Mouse (Mus musculus) hindbrain, embryonic 15.5 days (tissue): ENCODE measurements around the gene Gpr161. TPM values are rescaled to one million over a fixed set of nuclear protein-coding genes. Genes with fewer than 3 reads are reported as not detected.

Source experiments
- ATAC-seq: fragments of 200-750 bp; cut with Nextera tagmentation; 2 replicates; pipeline ENCODE4 v1.8.0; 2017; ENCODE audit warnings: low read depth, moderate number of reproducible peaks, moderate TSS enrichment; ENCODE audit not compliant: low FRiP score
- H3K27ac ChIP-seq: fragments of 300-500 bp; sonication (generic); replicated peaks from 2 replicates; pipeline ENCODE4 v1.5.1; 2015; ENCODE audit warnings: mild to moderate bottlenecking, inconsistent platforms
- H3K27me3 ChIP-seq: fragments of 300-500 bp; sonication (generic); 2 replicates; pipeline ENCODE4 v1.6.1; 2015; ENCODE audit warnings: control low read depth, inconsistent platforms
- H3K36me3 ChIP-seq: fragments of 300-500 bp; sonication (generic); 2 replicates; pipeline ENCODE4 v1.6.1; 2015; ENCODE audit warnings: control low read depth, inconsistent platforms
- H3K4me1 ChIP-seq: fragments of 300-500 bp; sonication (generic); replicated peaks from 2 replicates; pipeline ENCODE4 v1.6.1; 2015; ENCODE audit warnings: control low read depth, inconsistent platforms
- H3K4me2 ChIP-seq: fragments of 300-500 bp; sonication (generic); 2 replicates; pipeline ENCODE4 v1.6.1; 2015; ENCODE audit warnings: moderate library complexity, mild to moderate bottlenecking, inconsistent platforms
- H3K4me3 ChIP-seq: fragments of 300-500 bp; sonication (generic); 2 replicates; pipeline ENCODE4 v1.5.1; 2015; ENCODE audit warnings: mild to moderate bottlenecking, inconsistent platforms
- H3K9ac ChIP-seq: fragments of 300-500 bp; sonication (generic); 2 replicates; pipeline ENCODE4 v1.6.1; 2015; ENCODE audit warnings: inconsistent platforms
- H3K9me3 ChIP-seq: fragments of 300-500 bp; sonication (generic); 2 replicates; pipeline ENCODE4 v1.6.1; 2016; ENCODE audit warnings: control low read depth, inconsistent platforms
- WGBS: fragments of 180-500 bp; shearing (Covaris S2); methylation state at CpG from one replicate; pipeline ENCODE4 v1.1.7; 2015; 5-methylcytosine and 5-hydroxymethylcytosine counted together
- polyA plus RNA-seq: library from polyadenylated mRNA; unstranded; fragments of >200 nt; fragmentation: Nextera tagmentation; extraction: Ambion mirVana; gene quantifications from 2 replicates; pipeline ENCODE4 v1.2.1, GENCODE M21; 2015

The Gpr161 gene
- 3.0 and 3.1 TPM in 2 replicates for polyA plus RNA-seq

DNA sequence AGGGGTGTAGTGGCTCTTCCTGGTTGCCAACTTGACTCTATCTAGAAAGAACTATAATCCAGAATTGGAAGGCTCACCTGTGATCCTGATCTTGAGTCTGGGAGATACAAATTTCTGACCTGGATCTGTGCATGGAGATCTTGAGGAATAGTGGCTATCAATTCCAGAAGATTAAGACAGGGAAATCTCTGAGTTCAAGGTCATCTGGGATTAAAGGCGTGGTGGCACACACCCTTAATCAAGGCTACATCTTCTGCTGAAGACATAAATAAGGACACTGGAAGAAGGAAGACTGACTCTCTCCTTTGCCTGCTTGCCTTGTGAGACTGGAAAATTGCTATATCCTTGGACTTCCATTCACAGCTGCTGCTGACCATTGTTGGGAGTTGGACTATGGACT, at the start of gene Gpr161:
Gene Gpr161 (plus strand): TSS at position 301 of the 400 bp plus-strand sequence.
- no peak for ATAC-seq
- no peak within 1 kb of the TSS for H3K27ac ChIP-seq
- H3K36me3 ChIP-seq = peaks cover 16% of the 10 kb centered on the region; the same call in 1 of the 2 replicates

DNA sequence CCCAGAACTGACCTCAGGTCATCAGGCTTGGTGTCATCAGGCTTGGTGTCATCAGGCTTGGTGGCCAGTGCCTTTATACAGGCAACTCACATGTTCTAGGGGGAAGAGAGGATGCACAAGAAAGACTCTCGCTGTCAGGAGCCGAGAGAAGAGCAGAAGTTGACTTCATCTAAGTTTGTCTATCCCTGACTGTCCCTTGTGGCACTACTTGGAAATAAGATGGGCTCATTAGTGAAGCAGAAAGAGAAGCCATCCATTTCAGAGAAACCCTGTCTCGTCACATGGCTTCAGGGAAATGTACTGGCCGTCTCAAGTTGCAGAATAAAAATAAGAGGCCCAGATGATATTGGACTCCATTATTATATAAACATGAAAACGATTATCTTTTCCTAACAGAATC, 49.0 kb upstream of the Gpr161 start:
- no peak for ATAC-seq
- Histone ChIP-seq H3K4me2 (no peak overlapping the region), H3K27ac (no peak overlapping the region), H3K36me3 (no peaks in the 10 kb centered on the region), H3K9me3 (no peaks in the 10 kb centered on the region), H3K4me3 (no peak overlapping the region), H3K27me3 (no peaks in the 10 kb centered on the region), H3K4me1 (no peaks in the 10 kb centered on the region), H3K9ac (no peak overlapping the region)
- WGBS = 72% methylated on average over 5 of the region's 5 CpGs

More for the DNA sequence above, at the start of gene Gpr161:
- Histone ChIP-seq H3K9me3 (no peaks in the 10 kb centered on the region), H3K4me2 (no peak within 1 kb of the TSS), H3K4me1 (no peaks in the 10 kb centered on the region), H3K27me3 (no peaks in the 10 kb centered on the region), H3K9ac (no peak within 1 kb of the TSS), H3K4me3 (no peak within 1 kb of the TSS)
- 90% methylated on average over 1 of the region's 1 CpGs for WGBS

GRCm38 (mm10) chr1:165247085-165247484, 48.5 kb upstream of the Gpr161 start:
- no peak overlapping the region for H3K4me2 ChIP-seq
- no peak overlapping the region for H3K4me3 ChIP-seq
- no peak for ATAC-seq
- no peak overlapping the region for H3K9ac ChIP-seq
- H3K36me3 ChIP-seq = no peaks in the 10 kb centered on the region
- H3K27ac ChIP-seq = no peak overlapping the region
- H3K4me1 ChIP-seq = no peaks in the 10 kb centered on the region
- WGBS = 73% methylated on average over 5 of the region's 5 CpGs
- no peaks in the 10 kb centered on the region for H3K27me3 ChIP-seq
- H3K9me3 ChIP-seq = no peaks in the 10 kb centered on the region

- H3K4me2 ChIP-seq = no peak overlapping the region
- H3K4me1 ChIP-seq = no peaks in the 10 kb centered on the region
- H3K9ac ChIP-seq = no peak overlapping the region
- H3K4me3 ChIP-seq = no peak overlapping the region
- H3K27ac ChIP-seq = no peak overlapping the region
- no peaks in the 10 kb centered on the region for H3K27me3 ChIP-seq
- ATAC-seq = no peak
- no peaks in the 10 kb centered on the region for H3K36me3 ChIP-seq
- WGBS = 83% methylated on average over 3 of the region's 3 CpGs
- no peaks in the 10 kb centered on the region for H3K9me3 ChIP-seq
Observed at GRCm38 (mm10) chr1:165247788-165248187, 47.8 kb upstream of the Gpr161 start.

DNA sequence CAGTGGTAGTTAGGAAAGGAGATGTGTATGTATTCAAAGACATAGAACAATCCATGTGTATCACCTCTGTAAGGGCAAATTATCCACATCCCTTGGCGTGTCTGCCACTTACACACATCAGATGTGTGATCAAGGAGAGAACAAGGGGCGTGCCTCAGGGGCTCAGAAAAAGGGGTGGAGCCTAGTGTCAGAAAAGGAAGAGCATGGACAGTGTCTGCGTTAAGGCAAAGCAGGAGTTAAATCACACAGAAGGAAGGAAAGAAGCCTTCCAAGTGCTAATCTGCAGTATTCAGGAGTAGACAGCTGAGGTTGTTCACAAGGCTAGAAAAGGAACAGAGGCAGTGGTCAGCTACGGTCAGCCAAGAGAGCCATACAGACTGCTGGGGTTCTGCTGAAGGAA, 46.7 kb upstream of the Gpr161 start:
- H3K4me3 ChIP-seq = no peak overlapping the region
- no peaks in the 10 kb centered on the region for H3K27me3 ChIP-seq
- H3K4me1 ChIP-seq = no peaks in the 10 kb centered on the region
- no peaks in the 10 kb centered on the region for H3K9me3 ChIP-seq
- no peaks in the 10 kb centered on the region for H3K36me3 ChIP-seq
- no peak overlapping the region for H3K4me2 ChIP-seq
- no peak overlapping the region for H3K27ac ChIP-seq
- no peak for ATAC-seq
- H3K9ac ChIP-seq = no peak overlapping the region
- 69% methylated on average over 4 of the region's 4 CpGs for WGBS

DNA sequence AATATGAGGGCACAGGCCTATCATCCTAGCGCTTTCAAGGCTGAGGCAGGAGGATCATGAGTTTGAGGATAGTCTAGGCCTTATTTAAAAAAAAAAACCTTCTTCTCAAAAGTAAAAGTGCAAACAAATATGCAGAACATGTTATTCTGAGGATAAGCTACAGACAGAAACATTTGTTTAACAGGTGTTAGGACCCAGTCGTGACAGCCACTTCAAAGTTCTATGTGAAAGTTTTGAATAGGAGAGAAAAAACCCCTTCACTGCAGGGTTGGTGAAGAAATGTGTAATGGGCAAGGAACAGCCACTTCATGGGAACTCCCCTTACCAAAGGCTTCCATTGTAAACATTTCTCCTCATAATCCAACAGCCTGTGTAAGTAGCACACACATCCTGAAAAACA, 45.0 kb upstream of the Gpr161 start:
- H3K27me3 ChIP-seq = no peaks in the 10 kb centered on the region
- no peak overlapping the region for H3K4me2 ChIP-seq
- H3K27ac ChIP-seq = no peak overlapping the region
- no peaks in the 10 kb centered on the region for H3K36me3 ChIP-seq
- WGBS = 90% methylated on average over 2 of the region's 2 CpGs
- no peak for ATAC-seq
- no peaks in the 10 kb centered on the region for H3K9me3 ChIP-seq
- H3K4me3 ChIP-seq = no peak overlapping the region
- no peak overlapping the region for H3K9ac ChIP-seq
- H3K4me1 ChIP-seq = no peaks in the 10 kb centered on the region

DNA sequence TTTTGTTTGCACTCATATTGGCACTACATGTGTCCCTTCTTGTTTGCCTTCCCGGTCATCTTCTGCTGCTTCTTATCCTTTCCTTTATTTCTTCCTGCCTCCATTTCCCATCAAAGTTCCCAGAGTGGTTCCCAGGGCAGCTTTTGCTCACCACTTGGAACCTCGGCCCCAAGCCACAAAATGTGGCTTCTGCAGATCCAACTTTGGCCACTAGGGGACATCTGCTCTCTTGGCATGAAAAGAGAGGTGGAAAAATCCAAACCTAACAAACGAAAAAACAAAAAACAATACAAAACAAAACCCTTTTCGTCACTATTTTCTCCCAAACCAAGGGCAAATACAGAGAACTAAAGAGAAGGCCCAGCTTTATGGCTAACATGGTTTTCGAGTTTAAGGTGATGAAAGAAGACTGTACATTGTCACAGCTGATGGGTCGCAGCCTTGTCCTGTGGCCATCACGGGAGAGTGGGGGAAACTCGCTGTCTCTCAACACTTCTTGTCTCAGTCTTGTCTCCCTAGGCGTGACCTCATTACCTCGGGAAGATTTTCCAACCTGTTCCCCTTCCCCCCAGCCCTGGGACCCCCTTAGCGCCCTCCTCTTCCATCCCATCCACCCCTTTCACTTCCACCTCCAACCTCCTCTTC, 43.4 kb upstream of the Gpr161 start:
- no peaks in the 10 kb centered on the region for H3K9me3 ChIP-seq
- no peaks in the 10 kb centered on the region for H3K4me1 ChIP-seq
- H3K9ac ChIP-seq = no peak overlapping the region
- H3K27ac ChIP-seq = no peak overlapping the region
- no peaks in the 10 kb centered on the region for H3K27me3 ChIP-seq
- no peaks in the 10 kb centered on the region for H3K36me3 ChIP-seq
- no peak overlapping the region for H3K4me3 ChIP-seq
- no peak for ATAC-seq
- WGBS = 52% methylated on average over 11 of the region's 11 CpGs
- no peak overlapping the region for H3K4me2 ChIP-seq

DNA sequence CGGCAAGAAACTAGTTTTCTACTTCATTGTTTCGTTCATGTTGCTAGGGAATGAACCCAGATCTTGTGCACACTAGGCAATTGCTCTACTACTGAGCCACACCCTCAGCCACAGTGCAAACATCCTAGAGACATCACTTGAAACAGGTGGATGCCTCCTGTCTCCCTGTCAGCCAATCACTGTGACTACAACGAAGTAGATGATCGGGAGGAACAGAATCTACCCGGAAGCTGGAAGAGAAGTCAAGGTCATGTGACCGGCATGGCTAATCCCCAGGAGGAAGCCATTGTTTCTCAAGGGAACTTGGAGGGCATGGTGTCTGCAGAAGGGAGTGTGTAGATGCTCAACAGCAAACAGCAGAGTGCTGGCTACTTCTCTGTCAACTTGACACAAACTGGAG, 20.6 kb upstream of the Gpr161 start:
- peaks cover under 1% of the 10 kb centered on the region for H3K4me1 ChIP-seq
- no peak overlapping the region for H3K4me3 ChIP-seq
- no peaks in the 10 kb centered on the region for H3K36me3 ChIP-seq
- no peak overlapping the region for H3K4me2 ChIP-seq
- H3K27ac ChIP-seq = no peak overlapping the region
- no peak overlapping the region for H3K9ac ChIP-seq
- ATAC-seq = no peak
- no peaks in the 10 kb centered on the region for H3K27me3 ChIP-seq
- H3K9me3 ChIP-seq = no peaks in the 10 kb centered on the region
- 87% methylated on average over 6 of the region's 6 CpGs for WGBS

- peak overlapping the region; percentile 89 for H3K27ac ChIP-seq
- H3K27me3 ChIP-seq = no peaks in the 10 kb centered on the region
- H3K9ac ChIP-seq = peak overlapping the region; percentile 85
- H3K4me1 ChIP-seq = peaks cover 34% of the 10 kb centered on the region
- H3K9me3 ChIP-seq = no peaks in the 10 kb centered on the region
- peak overlapping the region; percentile 66 for H3K4me2 ChIP-seq
- no peaks in the 10 kb centered on the region for H3K36me3 ChIP-seq
- peak overlapping the region; percentile 89 for H3K4me3 ChIP-seq
- 28% methylated on average over 10 of the region's 10 CpGs for WGBS
- ATAC-seq = no peak
Observed at GRCm38 (mm10) chr1:165280741-165281140, 14.8 kb upstream of the Gpr161 start.

- H3K4me2 ChIP-seq = peak overlapping the region; percentile 66
- H3K9ac ChIP-seq = peak overlapping the region; percentile 85
- no peaks in the 10 kb centered on the region for H3K9me3 ChIP-seq
- ATAC-seq = peak; percentile 86
- peaks cover 38% of the 10 kb centered on the region for H3K4me1 ChIP-seq
- H3K4me3 ChIP-seq = peak overlapping the region; percentile 89
- H3K27ac ChIP-seq = peak overlapping the region; percentile 89
- no peaks in the 10 kb centered on the region for H3K36me3 ChIP-seq
- whole genome bisulfite sequencing = under 1% methylated on average over 48 of the region's 71 CpGs
- no peaks in the 10 kb centered on the region for H3K27me3 ChIP-seq
Observed at GRCm38 (mm10) chr1:165281351-165282221, 14.0 kb upstream of the Gpr161 start.

- peaks cover 38% of the 10 kb centered on the region for H3K4me1 ChIP-seq
- peak overlapping the region; percentile 89 for H3K4me3 ChIP-seq
- no peaks in the 10 kb centered on the region for H3K36me3 ChIP-seq
- H3K9ac ChIP-seq = peak overlapping the region; percentile 85
- WGBS = under 1% methylated on average over 35 of the region's 35 CpGs
- H3K4me2 ChIP-seq = peak overlapping the region; percentile 66
- no peaks in the 10 kb centered on the region for H3K27me3 ChIP-seq
- H3K9me3 ChIP-seq = no peaks in the 10 kb centered on the region
- ATAC-seq = peak; percentile 64
- peak overlapping the region; percentile 89 for H3K27ac ChIP-seq
Observed at GRCm38 (mm10) chr1:165282222-165282966, 13.2 kb upstream of the Gpr161 start.

DNA sequence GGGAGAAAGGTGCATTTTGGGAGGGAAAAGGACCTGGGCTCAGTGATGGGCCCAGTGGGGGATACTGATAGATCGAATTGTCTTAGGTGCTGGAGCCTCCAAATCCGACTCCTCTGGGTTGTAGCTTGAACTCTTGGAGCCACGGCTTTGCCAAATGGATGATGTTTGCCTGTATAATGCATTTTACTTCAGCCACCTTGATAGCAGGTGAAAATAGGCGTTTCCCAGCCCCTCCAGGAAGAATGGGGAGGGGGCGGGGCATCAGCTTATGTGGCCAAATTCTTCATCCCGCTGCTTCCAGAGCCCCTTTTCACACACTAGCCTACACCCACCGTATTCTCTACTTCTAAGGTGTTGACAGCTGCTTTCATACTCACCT, 12.6 kb upstream of the Gpr161 start:
- Histone ChIP-seq H3K36me3 (no peaks in the 10 kb centered on the region), H3K9ac (peak overlapping the region; percentile 85), H3K27me3 (no peaks in the 10 kb centered on the region), H3K4me3 (peak overlapping the region; percentile 89), H3K4me1 (peaks cover 38% of the 10 kb centered on the region), H3K9me3 (no peaks in the 10 kb centered on the region), H3K4me2 (peak overlapping the region; percentile 66), H3K27ac (peak overlapping the region; percentile 89; the same call in 1 of the 2 replicates)
- ATAC-seq = no peak
- WGBS = 11% methylated on average over 7 of the region's 7 CpGs
